Mouse (Mus musculus) myocyte (in vitro differentiated cells): ENCODE results near the gene Serpinf1.

ENCODE experiments used
- E2F4 ChIP-seq: IDR thresholded peaks from one replicate; pipeline ENCODE4 v1.6.1; 2011; ENCODE audit warnings: mild to moderate bottlenecking, control low read depth, moderate library complexity; ENCODE audit not compliant: insufficient read depth
- MAX ChIP-seq: IDR thresholded peaks from one replicate; pipeline ENCODE4 v1.6.1; 2011; ENCODE audit warnings: low read depth, mild to moderate bottlenecking, control low read depth
- MYOD1 ChIP-seq, 3 experiments: IDR thresholded peaks; one replicate each; pipeline ENCODE4 v1.6.1; 2011; ENCODE audit warnings: control low read depth in 2 of 3, low read depth in 2 of 3, mild to moderate bottlenecking in 2 of 3, moderate library complexity in 1 of 3; ENCODE audit not compliant: insufficient read length in 2 of 3, control insufficient read depth in 1 of 3
- MYOG ChIP-seq, 3 experiments: IDR thresholded peaks; one replicate each; pipeline ENCODE4 v1.6.1; 2011; ENCODE audit warnings: control low read depth in 2 of 3, low read depth in 2 of 3, mild to moderate bottlenecking in 2 of 3; ENCODE audit not compliant: insufficient read length in 2 of 3, control insufficient read depth in 1 of 3, insufficient read depth in 1 of 3
- POLR2A ChIP-seq: IDR thresholded peaks from one replicate; pipeline ENCODE4 v1.6.1; 2011; ENCODE audit warnings: low read depth, mild to moderate bottlenecking, control low read depth, moderate library complexity; ENCODE audit not compliant: insufficient read length
- POLR2AphosphoS2 ChIP-seq: IDR thresholded peaks from one replicate; pipeline ENCODE4 v1.6.1; 2011; ENCODE audit warnings: low read depth, control low read depth; ENCODE audit not compliant: insufficient read length
- REST ChIP-seq: IDR thresholded peaks from one replicate; pipeline ENCODE4 v1.6.1; 2011; ENCODE audit warnings: mild to moderate bottlenecking, control low read depth, moderate library complexity; ENCODE audit not compliant: insufficient read depth, insufficient read length
- TCF3 ChIP-seq: IDR thresholded peaks from one replicate; pipeline ENCODE4 v1.6.1; 2011; ENCODE audit warnings: low read depth, control low read depth; ENCODE audit not compliant: insufficient read length
- USF1 ChIP-seq: IDR thresholded peaks from one replicate; pipeline ENCODE4 v1.6.1; 2011; ENCODE audit warnings: low read depth, mild to moderate bottlenecking, control low read depth, moderate library complexity

DNA sequence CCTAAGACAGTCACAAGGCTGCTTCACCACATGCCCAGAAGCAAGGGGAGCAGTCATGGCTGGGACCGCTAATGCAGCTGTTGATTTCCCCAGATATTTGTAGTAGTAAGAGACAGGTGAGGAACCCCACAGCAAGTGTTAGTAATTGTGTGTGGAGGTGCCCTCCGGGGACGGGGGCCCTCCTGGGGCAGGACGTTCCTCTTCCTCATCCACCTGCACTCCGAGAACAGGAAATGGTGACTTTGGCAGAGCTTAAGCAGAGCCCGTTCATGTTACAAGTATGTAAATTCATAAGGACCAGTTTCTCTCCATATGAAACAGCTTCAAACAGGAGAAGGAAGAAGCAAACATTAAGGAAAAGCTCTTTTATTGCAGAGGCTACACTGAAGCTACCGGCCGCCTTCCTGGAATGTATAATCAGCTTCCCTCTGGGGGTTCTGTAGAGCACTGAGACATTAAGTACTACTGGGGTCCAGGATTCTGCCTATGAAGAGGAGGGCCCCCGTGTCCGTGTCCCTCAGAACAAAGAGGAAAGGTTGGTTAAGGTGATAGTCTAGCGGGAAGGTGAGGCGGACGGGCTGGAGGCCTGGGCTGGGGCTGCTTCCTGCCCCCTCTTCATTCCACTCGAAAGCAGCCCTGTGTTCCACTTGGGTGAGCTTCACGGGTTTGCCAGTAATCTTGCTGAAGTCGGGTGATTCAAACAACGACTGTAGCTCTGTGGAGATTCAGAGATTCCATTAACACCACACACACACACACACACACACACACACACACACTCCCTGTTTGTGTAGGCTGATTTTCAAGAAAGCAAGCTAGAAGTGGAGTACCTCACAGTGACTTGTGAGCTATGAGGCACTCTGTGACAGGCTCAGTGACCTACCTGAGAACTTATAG lies 12.6 kb downstream of the Serpinf1 start:
- peak; percentile 23 for TF ChIP-seq POLR2AphosphoS2
- no peak for TF ChIP-seq POLR2A
- no peak for TF ChIP-seq MAX
- no peak for TF ChIP-seq E2F4
- TF ChIP-seq TCF3 = no peak
- no peak for TF ChIP-seq USF1
- TF ChIP-seq REST = no peak
- no peak for TF ChIP-seq MYOD1 (IDR thresholded peaks at IDR 0.05; ENCODE audit: control insufficient read depth in 1 of 3, insufficient read length in 2 of 3, low read depth in 2 of 3)
- TF ChIP-seq MYOG (IDR thresholded peaks at IDR 0.05; ENCODE audit: control insufficient read depth in 1 of 3, insufficient read depth in 1 of 3, insufficient read length in 2 of 3, low read depth in 2 of 3) = no peak
